Mouse (Mus musculus) hindbrain, embryonic 14.5 days (tissue): ENCODE measurements around the gene Ostc. TPM values are rescaled to one million over a fixed set of nuclear protein-coding genes. Genes with fewer than 3 reads are reported as not detected.

Experiments used
- ATAC-seq: fragments of 200-750 bp; cut with Nextera tagmentation; 2 replicates; pipeline ENCODE4 v1.8.0; 2017; ENCODE audit warnings: moderate number of reproducible peaks, mild to moderate bottlenecking, moderate TSS enrichment, moderate library complexity; ENCODE audit not compliant: low FRiP score
- DNase-seq: peaks from one replicate; pipeline ENCODE4 v3.0.0-alpha.2; 2015; ENCODE audit warnings: low spot score
- H3K27ac ChIP-seq: fragments of 300-500 bp; sonication (generic); 2 replicates; pipeline ENCODE4 v1.5.1; 2014; ENCODE audit warnings: mild to moderate bottlenecking, moderate library complexity
- H3K27me3 ChIP-seq: fragments of 300-500 bp; sonication (generic); 2 replicates; pipeline ENCODE4 v1.6.1; 2014; ENCODE audit warnings: mild to moderate bottlenecking, low read length, mixed read lengths; ENCODE audit not compliant: control insufficient read depth, insufficient read depth
- H3K36me3 ChIP-seq: fragments of 300-500 bp; sonication (generic); replicated peaks from 2 replicates; pipeline ENCODE4 v1.6.1; 2014; ENCODE audit not compliant: control insufficient read depth, insufficient read depth
- H3K4me1 ChIP-seq: fragments of 300-500 bp; sonication (generic); replicated peaks from 2 replicates; pipeline ENCODE4 v1.6.1; 2014; ENCODE audit warnings: antibody characterized with exemption, low read length, mixed read lengths; ENCODE audit not compliant: control insufficient read depth, insufficient read depth
- H3K4me2 ChIP-seq: fragments of 300-500 bp; sonication (generic); replicated peaks from 2 replicates; pipeline ENCODE4 v1.6.1; 2014; ENCODE audit warnings: mild to moderate bottlenecking, moderate library complexity
- H3K4me3 ChIP-seq: fragments of 300-500 bp; sonication (generic); replicated peaks from 2 replicates; pipeline ENCODE4 v1.5.1; 2014; ENCODE audit warnings: mild to moderate bottlenecking, low read length
- H3K9ac ChIP-seq: fragments of 300-500 bp; sonication (generic); 2 replicates; pipeline ENCODE4 v1.6.1; 2014
- H3K9me3 ChIP-seq: fragments of 300-500 bp; sonication (generic); 2 replicates; pipeline ENCODE4 v1.6.1; 2016; ENCODE audit warnings: low read length; ENCODE audit not compliant: control insufficient read depth
- WGBS: fragments of 180-500 bp; shearing (Covaris S2); extraction: QIAGEN DNeasy Blood & Tissue Kit; methylation state at CpG from one replicate; pipeline ENCODE4 v1.1.7; 2014; 5-methylcytosine and 5-hydroxymethylcytosine counted together
- polyA plus RNA-seq: library from polyadenylated mRNA; unstranded; fragments of >200 nt; fragmentation: Nextera tagmentation; extraction: Ambion mirVana; gene quantifications from 2 replicates; pipeline ENCODE4 v1.2.1, GENCODE M21; 2014

The Ostc gene
- polyA plus RNA-seq, 1 experiment from 2014 or later = 231 TPM

- 20% methylated on average over 12 of the region's 12 CpGs for WGBS
- Histone ChIP-seq H3K9me3 (no peaks in the 10 kb centered on the region), H3K27me3 (no peaks in the 10 kb centered on the region), H3K4me2 (peak overlapping the region; percentile 44), H3K27ac (no peak overlapping the region), H3K4me3 (no peak overlapping the region), H3K4me1 (0 out of 2 replicates have a peak, but pooled peaks cover 7% of the 10 kb centered on the region), H3K36me3 (0 out of 2 replicates have a peak, but pooled peaks cover 3% of the 10 kb centered on the region), H3K9ac (peak overlapping the region; percentile 24; the same call in 1 of the 2 replicates)
- ATAC-seq (peak; percentile 49; the same call in 1 of the 2 replicates), DNase-seq (peak; percentile 92)
These were observed 19.6 kb downstream of the Ostc start for GRCm38 (mm10) chr3:130689630-130690029.

DNA sequence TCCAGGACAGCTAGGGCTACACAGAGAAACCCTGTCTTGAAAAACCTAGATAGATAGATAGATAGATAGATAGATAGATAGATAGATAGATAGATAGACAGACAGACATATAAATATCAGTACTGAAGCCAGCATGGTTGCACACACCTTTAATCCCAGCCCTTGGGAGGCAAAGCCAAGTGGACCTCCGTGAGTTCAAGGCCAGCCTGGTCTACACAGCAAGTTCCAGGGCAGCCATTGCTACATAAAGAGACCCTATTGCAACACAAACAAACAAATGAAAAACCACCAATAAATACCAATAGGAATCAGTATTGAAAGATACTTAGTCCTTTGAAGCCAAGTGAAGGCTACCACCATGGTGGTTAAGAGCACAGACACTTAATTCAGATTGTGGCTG, 22.2 kb downstream of the Ostc start:
- DNase-seq (no peak), ATAC-seq (no peak)
- Histone ChIP-seq H3K4me2 (no peak overlapping the region), H3K36me3 (no peaks in the 10 kb centered on the region), H3K4me3 (no peak overlapping the region), H3K4me1 (0 out of 2 replicates have a peak, but pooled peaks cover 7% of the 10 kb centered on the region), H3K9me3 (no peaks in the 10 kb centered on the region), H3K27ac (no peak overlapping the region), H3K9ac (no peak overlapping the region), H3K27me3 (no peaks in the 10 kb centered on the region)
- 95% methylated on average over 1 of the region's 1 CpGs for WGBS

DNA sequence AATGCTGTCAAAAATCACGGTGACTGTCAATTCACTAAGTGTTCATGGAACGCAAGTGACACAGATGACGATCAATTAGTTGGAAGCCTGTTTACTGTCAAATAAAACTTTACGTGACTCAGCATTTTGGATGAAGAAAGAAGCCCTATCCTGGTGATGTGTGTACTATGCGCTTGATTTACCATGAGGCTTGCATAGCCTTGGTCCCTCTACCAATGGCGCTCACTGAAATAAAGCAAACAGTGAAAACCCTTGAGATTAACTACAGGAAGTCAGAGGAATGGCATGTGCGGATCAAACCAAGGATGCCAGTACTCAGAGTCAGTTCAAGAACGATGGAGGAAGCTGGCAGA, 24.3 kb downstream of the Ostc start:
- Histone ChIP-seq H3K4me2 (no peak overlapping the region), H3K4me3 (no peak overlapping the region), H3K27me3 (no peaks in the 10 kb centered on the region), H3K27ac (no peak overlapping the region), H3K9ac (no peak overlapping the region), H3K9me3 (no peaks in the 10 kb centered on the region), H3K36me3 (no peaks in the 10 kb centered on the region), H3K4me1 (no peaks in the 10 kb centered on the region)
- WGBS = 90% methylated on average over 8 of the region's 8 CpGs
- DNase-seq (no peak), ATAC-seq (no peak)

DNA sequence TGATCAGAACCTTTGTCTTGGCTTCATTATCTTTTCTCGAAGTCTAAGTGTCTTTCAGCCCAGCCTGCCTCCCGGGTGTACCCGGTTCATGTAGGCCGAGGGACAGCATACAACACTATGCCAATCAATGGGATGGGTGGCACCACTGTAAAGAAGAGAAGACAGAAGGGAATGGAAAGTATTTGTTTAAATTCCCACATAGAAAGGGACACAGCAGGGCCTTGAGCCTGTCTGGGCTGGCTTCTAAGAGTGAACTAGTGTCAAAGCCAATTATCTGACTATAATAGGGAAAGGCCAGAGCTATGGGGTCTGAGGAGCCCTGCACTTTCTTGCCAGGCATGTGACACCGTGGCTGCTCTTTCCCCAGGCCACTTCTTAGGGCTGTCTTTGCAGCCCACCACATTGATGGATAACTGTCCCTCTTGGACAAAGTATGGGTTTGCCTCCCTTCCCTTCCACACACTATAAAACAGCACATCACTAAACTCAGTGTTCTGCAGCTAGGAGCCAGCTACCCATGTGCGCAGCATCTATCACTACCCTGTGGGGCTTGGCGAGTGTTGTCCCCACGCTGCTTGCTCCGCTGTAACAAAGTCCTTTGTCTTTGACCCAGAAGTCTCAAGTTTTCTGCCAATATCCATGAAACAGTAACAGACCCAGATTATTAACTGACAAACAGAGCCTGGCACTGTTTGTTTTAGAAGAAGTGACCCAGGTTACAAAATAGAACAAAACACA, 24.8 kb downstream of the Ostc start:
- Histone ChIP-seq H3K36me3 (no peaks in the 10 kb centered on the region), H3K9me3 (no peaks in the 10 kb centered on the region), H3K27me3 (no peaks in the 10 kb centered on the region), H3K4me1 (no peaks in the 10 kb centered on the region), H3K27ac (no peak overlapping the region), H3K4me2 (no peak overlapping the region), H3K4me3 (no peak overlapping the region), H3K9ac (no peak overlapping the region)
- ATAC-seq (no peak), DNase-seq (no peak)
- 72% methylated on average over 9 of the region's 9 CpGs for WGBS

DNA sequence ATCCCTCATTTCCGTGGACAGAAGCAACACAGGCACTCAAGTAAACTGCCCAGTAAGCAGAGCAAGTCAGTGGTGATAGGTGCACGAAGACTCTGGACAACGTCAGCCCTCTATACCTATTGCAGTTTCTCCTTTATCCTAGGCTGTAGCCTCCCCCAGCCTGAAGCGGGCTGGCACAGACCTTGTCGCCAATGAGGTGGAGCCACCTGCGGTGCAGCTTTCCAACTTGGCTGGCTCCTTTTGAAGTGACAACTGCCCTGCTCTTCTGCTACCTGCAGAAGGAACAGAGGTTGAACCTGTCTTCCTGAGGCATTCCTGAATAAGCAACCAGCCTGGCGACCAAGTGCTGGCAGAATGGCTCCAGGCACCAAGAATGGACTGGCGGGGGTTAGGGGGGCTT, 25.4 kb downstream of the Ostc start:
- no peak overlapping the region for H3K27ac ChIP-seq
- no peaks in the 10 kb centered on the region for H3K36me3 ChIP-seq
- no peaks in the 10 kb centered on the region for H3K9me3 ChIP-seq
- H3K4me2 ChIP-seq = no peak overlapping the region
- ATAC-seq = no peak
- no peaks in the 10 kb centered on the region for H3K27me3 ChIP-seq
- no peak for DNase-seq
- 75% methylated on average over 8 of the region's 8 CpGs for WGBS
- H3K9ac ChIP-seq = no peak overlapping the region
- no peaks in the 10 kb centered on the region for H3K4me1 ChIP-seq
- no peak overlapping the region for H3K4me3 ChIP-seq

DNA sequence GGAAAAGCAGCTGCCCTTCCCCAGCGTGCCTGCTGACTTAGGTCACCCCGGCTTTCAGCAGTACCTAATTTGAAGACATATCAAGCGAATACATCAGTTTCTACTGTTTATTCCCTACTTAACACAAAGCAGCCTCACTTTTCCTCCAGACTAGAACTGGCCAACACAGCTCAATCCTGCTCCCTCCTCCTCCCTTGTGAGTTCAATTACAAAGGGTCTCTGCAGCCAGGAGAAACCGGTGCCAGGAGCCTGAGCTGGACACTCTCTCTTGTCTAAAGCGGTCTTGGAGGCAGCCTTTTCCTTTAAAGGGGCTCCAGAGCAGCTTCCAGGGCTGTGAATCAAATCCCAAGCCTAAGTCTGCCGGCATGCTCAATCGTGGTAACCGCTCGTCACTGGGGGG, 27.1 kb downstream of the Ostc start:
- Histone ChIP-seq H3K4me3 (no peak overlapping the region), H3K4me2 (no peak overlapping the region), H3K9ac (no peak overlapping the region), H3K4me1 (no peaks in the 10 kb centered on the region), H3K36me3 (no peaks in the 10 kb centered on the region), H3K9me3 (no peaks in the 10 kb centered on the region), H3K27ac (no peak overlapping the region), H3K27me3 (no peaks in the 10 kb centered on the region)
- DNase-seq (no peak), ATAC-seq (no peak)
- 87% methylated on average over 9 of the region's 9 CpGs for WGBS

GRCm38 (mm10) chr3:130681226-130681625, 28.0 kb downstream of the Ostc start:
- no peak overlapping the region for H3K9ac ChIP-seq
- no peaks in the 10 kb centered on the region for H3K9me3 ChIP-seq
- H3K36me3 ChIP-seq = no peaks in the 10 kb centered on the region
- H3K4me2 ChIP-seq = no peak overlapping the region
- no peaks in the 10 kb centered on the region for H3K27me3 ChIP-seq
- no peak for DNase-seq
- WGBS = 94% methylated on average over 2 of the region's 2 CpGs
- H3K27ac ChIP-seq = no peak overlapping the region
- H3K4me1 ChIP-seq = no peaks in the 10 kb centered on the region
- no peak for ATAC-seq
- no peak overlapping the region for H3K4me3 ChIP-seq

- ATAC-seq = no peak
- Histone ChIP-seq H3K4me3 (no peak overlapping the region), H3K9ac (no peak overlapping the region), H3K36me3 (no peaks in the 10 kb centered on the region), H3K27me3 (no peaks in the 10 kb centered on the region), H3K4me1 (no peaks in the 10 kb centered on the region), H3K27ac (no peak overlapping the region), H3K9me3 (no peaks in the 10 kb centered on the region), H3K4me2 (no peak overlapping the region)
- 96% methylated on average over 19 of the region's 19 CpGs for WGBS
- no peak for DNase-seq
These were observed 31.4 kb downstream of the Ostc start for GRCm38 (mm10) chr3:130677671-130678460.

- no peaks in the 10 kb centered on the region for H3K9me3 ChIP-seq
- no peaks in the 10 kb centered on the region for H3K36me3 ChIP-seq
- no peak overlapping the region for H3K4me3 ChIP-seq
- 56% methylated on average over 14 of the region's 14 CpGs for WGBS
- no peak overlapping the region for H3K4me2 ChIP-seq
- H3K27me3 ChIP-seq = no peaks in the 10 kb centered on the region
- DNase-seq = no peak
- no peak overlapping the region for H3K9ac ChIP-seq
- ATAC-seq = no peak
- no peaks in the 10 kb centered on the region for H3K4me1 ChIP-seq
- H3K27ac ChIP-seq = no peak overlapping the region
These were observed 38.0 kb downstream of the Ostc start for GRCm38 (mm10) chr3:130671291-130671690.
